Mouse (Mus musculus) common myeloid progenitor, adult 5-6 weeks (primary cell): ENCODE results near the gene Gkn2. TPM values are rescaled to one million over a fixed set of nuclear protein-coding genes. Genes with fewer than 3 reads are reported as not detected.

Source experiments
- ATAC-seq: replicated peaks from 2 replicates; pipeline ENCODE4 v1.8.0; 2016; ENCODE audit warnings: low read depth, mild to moderate bottlenecking, moderate TSS enrichment, inconsistent platforms; ENCODE audit not compliant: poor library complexity, severe bottlenecking
- total RNA-seq: library from RNA; stranded (forward); fragments of 200-1000, 187-1606 nt; gene quantifications from 2 replicates; pipeline ENCODE4 v1.2.3, GENCODE M21; 2017

Gkn2 gene
- total RNA-seq, 1 experiment from 2014 or later, result not detected

- no peak for ATAC-seq
Observed at GRCm38 (mm10) chr6:87394783-87395182, 21.6 kb downstream of the Gkn2 start.

GRCm38 (mm10) chr6:87399137-87399536 is 26.0 kb downstream of the Gkn2 start:
- ATAC-seq, result peak; percentile 76

GRCm38 (mm10) chr6:87399886-87400566 is 26.9 kb downstream of the Gkn2 start:
- ATAC-seq, result peak; percentile 73

- ATAC-seq, result no peak
Observed at GRCm38 (mm10) chr6:87401456-87401855, 28.3 kb downstream of the Gkn2 start.

GRCm38 (mm10) chr6:87412011-87412410 is 38.9 kb downstream of the Gkn2 start:
- ATAC-seq, result no peak

- ATAC-seq, result no peak
Observed at GRCm38 (mm10) chr6:87422304-87422703, 49.1 kb downstream of the Gkn2 start.

GRCm38 (mm10) chr6:87424037-87424816 is 51.1 kb downstream of the Gkn2 start:
- ATAC-seq, result peak; percentile 62

GRCm38 (mm10) chr6:87426954-87427353 is 53.8 kb downstream of the Gkn2 start:
- ATAC-seq, result no peak

GRCm38 (mm10) chr6:87427616-87428015 is 54.5 kb downstream of the Gkn2 start:
- ATAC-seq, result no peak

GRCm38 (mm10) chr6:87428487-87429044 is 55.4 kb downstream of the Gkn2 start, which contains the start of gene Bmp10:
Gene Bmp10 (plus strand): TSS chr6:87428994.
- no peak for ATAC-seq

Other genes starting within 250 kb of the Gkn2 start
- gene Antxr1, start 37.5 kb upstream of the Gkn2 start, total RNA-seq, result 0.32 TPM in 1 of 2 replicates, not detected in the other
- gene Gkn1, start 22.4 kb upstream of the Gkn2 start, total RNA-seq, result not detected in 2 replicates
- gene Gkn3, start 15.6 kb downstream of the Gkn2 start, total RNA-seq, result not detected in 2 replicates
- gene Bmp10, start 55.6 kb downstream of the Gkn2 start, total RNA-seq, result not detected in 2 replicates
- 32.7 and 44.2 TPM in 2 replicates for gene Arhgap25, start 159.9 kb downstream of the Gkn2 start, total RNA-seq
- 0.46 TPM in 1 of 2 replicates, not detected in the other for gene Prokr1, start 217.4 kb downstream of the Gkn2 start, total RNA-seq